Mouse (Mus musculus): ENCODE measurements around the gene Nxt1.

Gene Nxt1

GRCm38 (mm10) chr2:148672199-148673096 lies at the start of gene Nxt1:
Gene Nxt1, plus strand, starts transcription at chr2:148672601.
- H3K36me3 ChIP-seq (ENCODE audit: control insufficient read depth, insufficient read depth, low read length, poor library complexity, severe bottlenecking), result peaks cover 5% of the 10 kb centered on the region; the same call in 1 of the 2 replicates
- DNase-seq (ENCODE audit: low read depth, low spot score), result peak; percentile 98
- no peaks in the 10 kb centered on the region for H3K27me3 ChIP-seq (ENCODE audit: control insufficient read depth, insufficient read depth, low read length, poor library complexity, severe bottlenecking)

- DNase-seq (ENCODE audit: low read depth, low spot score), result no peak
- Histone ChIP-seq H3K27me3 (ENCODE audit: control insufficient read depth, insufficient read depth, low read length, poor library complexity, severe bottlenecking) (no peaks in the 10 kb centered on the region), H3K36me3 (ENCODE audit: control insufficient read depth, insufficient read depth, low read length, poor library complexity, severe bottlenecking) (no peaks in the 10 kb centered on the region)
Measured at GRCm38 (mm10) chr2:148623067-148623466, 49.3 kb upstream of the Nxt1 start.

GRCm38 (mm10) chr2:148624484-148624883 lies 47.9 kb upstream of the Nxt1 start:
- no peak for DNase-seq (ENCODE audit: low read depth, low spot score)
- H3K27me3 ChIP-seq (ENCODE audit: control insufficient read depth, insufficient read depth, low read length, poor library complexity, severe bottlenecking), result no peaks in the 10 kb centered on the region
- no peaks in the 10 kb centered on the region for H3K36me3 ChIP-seq (ENCODE audit: control insufficient read depth, insufficient read depth, low read length, poor library complexity, severe bottlenecking)

GRCm38 (mm10) chr2:148627011-148627471 lies 45.4 kb upstream of the Nxt1 start:
- Histone ChIP-seq H3K27me3 (ENCODE audit: control insufficient read depth, insufficient read depth, low read length, poor library complexity, severe bottlenecking) (no peaks in the 10 kb centered on the region), H3K36me3 (ENCODE audit: control insufficient read depth, insufficient read depth, low read length, poor library complexity, severe bottlenecking) (no peaks in the 10 kb centered on the region)
- DNase-seq (ENCODE audit: low read depth, low spot score), result no peak

- Histone ChIP-seq H3K36me3 (ENCODE audit: control insufficient read depth, insufficient read depth, low read length, poor library complexity, severe bottlenecking) (no peaks in the 10 kb centered on the region), H3K27me3 (ENCODE audit: control insufficient read depth, insufficient read depth, low read length, poor library complexity, severe bottlenecking) (no peaks in the 10 kb centered on the region)
- DNase-seq (ENCODE audit: low read depth, low spot score), result no peak
Measured at GRCm38 (mm10) chr2:148631011-148631410, 41.4 kb upstream of the Nxt1 start.

GRCm38 (mm10) chr2:148631602-148632001 lies 40.8 kb upstream of the Nxt1 start:
- Histone ChIP-seq H3K27me3 (ENCODE audit: control insufficient read depth, insufficient read depth, low read length, poor library complexity, severe bottlenecking) (no peaks in the 10 kb centered on the region), H3K36me3 (ENCODE audit: control insufficient read depth, insufficient read depth, low read length, poor library complexity, severe bottlenecking) (no peaks in the 10 kb centered on the region)
- no peak for DNase-seq (ENCODE audit: low read depth, low spot score)

GRCm38 (mm10) chr2:148634466-148634865 lies 37.9 kb upstream of the Nxt1 start:
- Histone ChIP-seq H3K27me3 (ENCODE audit: control insufficient read depth, insufficient read depth, low read length, poor library complexity, severe bottlenecking) (no peaks in the 10 kb centered on the region), H3K36me3 (ENCODE audit: control insufficient read depth, insufficient read depth, low read length, poor library complexity, severe bottlenecking) (no peaks in the 10 kb centered on the region)
- no peak for DNase-seq (ENCODE audit: low read depth, low spot score)

- no peaks in the 10 kb centered on the region for H3K36me3 ChIP-seq (ENCODE audit: control insufficient read depth, insufficient read depth, low read length, poor library complexity, severe bottlenecking)
- no peaks in the 10 kb centered on the region for H3K27me3 ChIP-seq (ENCODE audit: control insufficient read depth, insufficient read depth, low read length, poor library complexity, severe bottlenecking)
- no peak for DNase-seq (ENCODE audit: low read depth, low spot score)
Measured at GRCm38 (mm10) chr2:148642610-148643370, 29.6 kb upstream of the Nxt1 start.

- DNase-seq (ENCODE audit: low read depth, low spot score), result no peak
- H3K27me3 ChIP-seq (ENCODE audit: control insufficient read depth, insufficient read depth, low read length, poor library complexity, severe bottlenecking), result no peaks in the 10 kb centered on the region
- no peaks in the 10 kb centered on the region for H3K36me3 ChIP-seq (ENCODE audit: control insufficient read depth, insufficient read depth, low read length, poor library complexity, severe bottlenecking)
Measured at GRCm38 (mm10) chr2:148644421-148645000, 27.9 kb upstream of the Nxt1 start.

- DNase-seq (ENCODE audit: low read depth, low spot score), result no peak
- H3K27me3 ChIP-seq (ENCODE audit: control insufficient read depth, insufficient read depth, low read length, poor library complexity, severe bottlenecking), result no peaks in the 10 kb centered on the region
- H3K36me3 ChIP-seq (ENCODE audit: control insufficient read depth, insufficient read depth, low read length, poor library complexity, severe bottlenecking), result no peaks in the 10 kb centered on the region
Measured at GRCm38 (mm10) chr2:148650587-148651357, 21.6 kb upstream of the Nxt1 start.

- Histone ChIP-seq H3K27me3 (ENCODE audit: control insufficient read depth, insufficient read depth, low read length, poor library complexity, severe bottlenecking) (no peaks in the 10 kb centered on the region), H3K36me3 (ENCODE audit: control insufficient read depth, insufficient read depth, low read length, poor library complexity, severe bottlenecking) (no peaks in the 10 kb centered on the region)
- DNase-seq (ENCODE audit: low read depth, low spot score), result peak; percentile 81
Measured at GRCm38 (mm10) chr2:148654961-148655360, 17.4 kb upstream of the Nxt1 start.

GRCm38 (mm10) chr2:148663458-148663857 lies 8.9 kb upstream of the Nxt1 start:
- no peaks in the 10 kb centered on the region for H3K36me3 ChIP-seq (ENCODE audit: control insufficient read depth, insufficient read depth, low read length, poor library complexity, severe bottlenecking)
- H3K27me3 ChIP-seq (ENCODE audit: control insufficient read depth, insufficient read depth, low read length, poor library complexity, severe bottlenecking), result no peaks in the 10 kb centered on the region
- no peak for DNase-seq (ENCODE audit: low read depth, low spot score)

GRCm38 (mm10) chr2:148677801-148678200 lies 5.4 kb downstream of the Nxt1 start:
- H3K36me3 ChIP-seq (ENCODE audit: control insufficient read depth, insufficient read depth, low read length, poor library complexity, severe bottlenecking), result peaks cover 5% of the 10 kb centered on the region; the same call in 1 of the 2 replicates
- peak; percentile 3 for DNase-seq (ENCODE audit: low read depth, low spot score)
- no peaks in the 10 kb centered on the region for H3K27me3 ChIP-seq (ENCODE audit: control insufficient read depth, insufficient read depth, low read length, poor library complexity, severe bottlenecking)

- Histone ChIP-seq H3K27me3 (ENCODE audit: control insufficient read depth, insufficient read depth, low read length, poor library complexity, severe bottlenecking) (no peaks in the 10 kb centered on the region), H3K36me3 (ENCODE audit: control insufficient read depth, insufficient read depth, low read length, poor library complexity, severe bottlenecking) (peaks cover 5% of the 10 kb centered on the region; the same call in 1 of the 2 replicates)
- DNase-seq (ENCODE audit: low read depth, low spot score), result no peak
Measured at GRCm38 (mm10) chr2:148679346-148679745, 6.9 kb downstream of the Nxt1 start.
